Mouse (Mus musculus): ENCODE measurements around the gene Dlk1.
A peak's percentile ranks its signal among the peaks of the same experiment; 100 is the strongest.

Gene Dlk1

DNA sequence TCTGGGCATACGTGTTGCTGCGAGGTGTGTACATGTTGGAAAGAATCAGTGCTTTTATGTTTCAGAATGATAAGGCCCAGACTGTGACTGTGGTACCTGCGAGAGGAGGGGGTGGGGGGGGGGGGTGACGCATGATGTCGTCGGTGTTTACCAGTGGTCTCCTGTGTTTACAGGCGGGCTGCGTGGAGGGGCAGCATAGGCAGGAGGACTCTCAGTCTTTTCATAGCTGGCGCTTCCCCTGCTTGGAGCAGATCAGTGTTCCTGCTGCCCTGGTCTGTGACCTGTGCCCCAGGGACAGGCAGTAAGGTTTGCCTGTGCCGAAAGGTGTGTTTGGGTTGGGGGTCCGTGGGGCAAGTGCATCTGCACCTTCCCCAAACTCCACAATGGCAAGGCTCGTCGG is at the start of gene Dlk1:
Gene Dlk1 (plus strand): TSS at position 232 of the 400 bp plus-strand sequence.
- DNase-seq (ENCODE audit: low spot score) = no peak

DNA sequence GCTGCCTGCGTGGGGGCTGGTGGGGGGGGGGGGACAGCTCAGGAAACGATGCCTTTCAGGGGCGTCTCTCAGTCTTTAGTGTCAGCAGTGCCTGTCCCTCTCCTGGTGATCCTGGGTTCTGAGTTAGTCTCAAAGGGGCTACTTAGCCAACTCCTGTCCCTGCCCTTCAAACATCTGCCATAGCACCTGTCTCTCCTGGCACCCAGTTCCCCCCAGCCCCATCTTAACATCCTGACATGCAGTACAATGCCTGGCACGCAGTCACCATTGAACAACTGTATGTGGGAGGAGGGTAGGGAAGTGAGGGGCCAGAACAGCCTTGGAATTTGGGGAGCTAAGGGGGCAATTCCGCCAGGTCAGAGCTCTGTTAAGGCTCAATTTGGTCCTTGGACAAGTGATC is 49.7 kb upstream of the Dlk1 start:
- DNase-seq (ENCODE audit: low spot score) = no peak

GRCm38 (mm10) chr12:109403752-109404151 is 48.9 kb upstream of the Dlk1 start:
- DNase-seq (ENCODE audit: low spot score) = no peak

GRCm38 (mm10) chr12:109406018-109406417 is 46.6 kb upstream of the Dlk1 start:
- no peak for DNase-seq (ENCODE audit: low spot score)

GRCm38 (mm10) chr12:109410723-109411122 is 41.9 kb upstream of the Dlk1 start:
- no peak for DNase-seq (ENCODE audit: low spot score)

GRCm38 (mm10) chr12:109411172-109412070 is 41.2 kb upstream of the Dlk1 start:
- DNase-seq (ENCODE audit: low spot score) = no peak

GRCm38 (mm10) chr12:109412071-109412440 is 40.6 kb upstream of the Dlk1 start:
- DNase-seq (ENCODE audit: low spot score) = no peak

DNA sequence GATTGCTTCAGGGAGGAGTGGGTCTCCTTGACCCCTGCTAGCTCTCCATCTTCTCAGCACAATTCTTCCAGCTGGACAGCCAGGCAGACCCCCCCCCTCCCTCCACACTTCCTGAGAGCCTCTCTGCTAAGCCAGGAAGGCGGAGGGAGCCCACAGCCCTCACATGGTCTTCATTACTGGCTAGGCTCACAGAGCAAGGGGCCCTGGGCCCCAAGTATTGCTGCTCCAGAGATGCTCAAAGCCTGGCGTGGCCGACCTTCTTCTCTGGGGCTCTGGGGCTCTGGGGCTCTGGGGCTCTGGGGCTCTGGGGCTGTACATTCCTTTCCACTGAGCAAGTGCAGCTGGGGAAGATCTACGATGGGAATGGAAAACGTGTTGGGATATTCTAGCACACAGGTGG is 39.9 kb upstream of the Dlk1 start:
- no peak for DNase-seq (ENCODE audit: low spot score)

DNA sequence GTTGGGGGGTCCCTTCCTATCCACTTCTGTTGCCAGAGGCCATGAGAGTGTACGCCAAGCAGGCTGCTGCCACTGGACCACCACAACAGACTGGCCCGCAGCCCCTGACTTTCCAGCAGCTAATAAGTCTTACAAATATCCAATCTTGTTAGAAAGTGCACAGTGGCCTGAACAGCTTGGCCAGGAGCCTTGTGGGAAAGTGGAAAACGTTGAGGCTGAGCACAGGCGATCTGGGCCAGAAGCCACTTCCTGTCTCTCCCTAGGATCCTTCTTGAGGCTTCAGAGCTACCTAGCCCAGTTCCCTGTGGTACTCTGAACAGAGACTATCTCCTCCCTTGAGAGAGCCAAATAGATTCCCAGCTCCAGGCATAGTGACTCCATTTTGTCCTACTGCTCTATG is 39.3 kb upstream of the Dlk1 start:
- no peak for DNase-seq (ENCODE audit: low spot score)

GRCm38 (mm10) chr12:109416681-109417080 is 35.9 kb upstream of the Dlk1 start:
- DNase-seq (ENCODE audit: low spot score) = no peak

DNA sequence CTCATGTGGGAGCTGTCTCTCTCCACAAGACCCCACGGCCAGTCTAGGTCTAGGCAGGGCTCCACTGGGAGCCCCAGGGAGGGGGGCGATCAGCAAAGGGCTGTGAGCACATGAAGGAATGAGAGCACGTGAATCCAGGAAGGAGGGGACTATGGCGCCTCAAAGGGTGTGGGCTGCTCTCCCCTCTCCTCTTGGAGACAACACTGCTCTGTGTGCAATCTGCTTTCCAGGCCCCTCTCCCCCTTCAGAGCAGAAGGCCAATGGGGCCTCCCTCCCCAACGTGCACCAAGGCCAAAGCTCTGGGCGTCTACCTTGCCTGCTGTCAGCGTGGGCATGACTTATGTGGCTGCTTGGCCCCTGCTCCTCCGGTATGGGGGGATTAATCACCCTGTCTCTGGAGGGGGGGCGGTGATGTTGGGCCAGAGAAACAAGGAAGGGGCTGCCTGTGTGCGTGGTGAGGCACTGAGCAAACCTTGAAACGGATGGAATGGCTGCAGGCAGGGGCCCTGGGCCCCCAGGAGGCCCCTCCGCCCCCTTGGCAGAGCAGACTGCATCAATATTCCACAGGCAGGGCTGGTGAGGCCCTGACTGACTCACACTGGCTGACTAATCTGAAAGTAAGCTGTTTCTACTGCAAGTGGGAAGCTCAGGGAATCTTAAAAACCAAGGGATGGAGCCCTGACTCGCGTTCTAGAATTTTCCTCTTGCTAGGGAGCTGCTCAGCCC is 35.0 kb upstream of the Dlk1 start:
- peak; percentile 12 for DNase-seq (ENCODE audit: low spot score)

GRCm38 (mm10) chr12:109420006-109420405 is 32.6 kb upstream of the Dlk1 start:
- DNase-seq (ENCODE audit: low spot score) = no peak

GRCm38 (mm10) chr12:109423163-109423562 is 29.5 kb upstream of the Dlk1 start:
- DNase-seq (ENCODE audit: low spot score) = no peak

DNA sequence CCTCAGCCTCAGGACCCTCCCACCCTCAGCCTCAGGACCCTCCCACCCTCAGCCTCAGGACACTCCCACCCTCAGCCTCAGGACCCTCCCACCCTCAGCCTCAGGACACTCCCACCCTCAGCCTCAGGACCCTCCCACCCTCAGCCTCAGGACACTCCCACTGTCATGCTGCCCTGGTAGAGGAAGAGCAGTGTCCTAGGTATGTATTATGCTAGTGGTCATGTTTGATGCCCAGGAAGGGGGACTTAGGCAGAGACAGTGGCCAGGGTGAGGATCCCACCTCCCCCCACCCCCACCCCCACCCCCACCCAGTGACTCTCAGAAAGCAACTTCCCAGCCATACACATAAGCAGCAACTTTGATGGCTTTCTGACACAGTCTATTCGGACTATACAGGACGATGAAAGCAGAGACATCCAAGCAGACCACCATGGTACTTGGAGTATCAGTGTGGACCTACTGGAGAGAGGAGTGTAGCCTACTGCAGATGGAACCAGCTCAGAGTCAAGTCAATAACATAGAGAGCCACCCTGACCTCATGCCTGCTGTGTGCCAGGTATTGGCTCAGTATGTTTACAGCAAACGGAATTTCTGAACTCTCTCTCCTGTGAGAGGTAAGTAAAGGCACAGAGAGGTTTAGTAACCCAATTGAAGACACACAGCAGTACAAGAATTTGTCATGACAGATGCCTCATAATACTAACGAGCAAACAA is 28.8 kb upstream of the Dlk1 start:
- no peak for DNase-seq (ENCODE audit: low spot score)

GRCm38 (mm10) chr12:109424753-109425332 is 27.8 kb upstream of the Dlk1 start:
- no peak for DNase-seq (ENCODE audit: low spot score)

- DNase-seq (ENCODE audit: low spot score) = no peak
Observed at GRCm38 (mm10) chr12:109425982-109426381, 26.6 kb upstream of the Dlk1 start.

DNA sequence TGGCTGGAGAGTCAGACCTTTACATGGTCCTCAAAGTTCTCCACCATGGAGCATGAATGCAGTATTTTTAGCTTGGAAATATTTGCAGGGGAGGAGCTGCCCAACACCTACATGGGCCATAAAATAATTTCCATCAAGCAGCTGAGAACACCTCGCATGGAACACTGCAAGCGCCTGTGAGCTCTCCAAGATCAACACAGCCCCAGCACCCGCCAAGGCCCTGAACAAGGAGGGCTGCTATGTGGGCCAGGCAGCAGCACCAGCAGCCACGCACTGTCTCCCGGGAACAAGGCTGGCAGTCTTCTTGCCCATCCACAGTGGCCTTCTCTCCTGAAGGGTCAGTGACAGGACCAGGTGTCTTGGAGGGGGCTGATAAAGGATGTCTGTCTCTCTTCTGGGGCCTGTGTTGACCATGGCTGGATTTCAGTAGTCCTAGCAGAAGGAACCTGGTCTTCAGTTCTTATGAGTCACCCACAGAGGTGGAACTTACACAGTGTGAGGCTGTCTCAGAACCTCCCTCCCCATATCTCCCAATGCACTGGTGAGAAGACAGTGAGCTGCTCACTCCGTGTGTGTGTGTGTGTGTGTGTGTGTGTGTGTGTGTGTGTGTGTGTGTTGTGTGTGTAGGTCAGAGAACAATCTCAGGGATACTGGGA is 20.0 kb upstream of the Dlk1 start:
- DNase-seq (ENCODE audit: low spot score) = no peak

GRCm38 (mm10) chr12:109436367-109436807 is 16.2 kb upstream of the Dlk1 start:
- DNase-seq (ENCODE audit: low spot score) = no peak

GRCm38 (mm10) chr12:109436852-109437251 is 15.8 kb upstream of the Dlk1 start:
- no peak for DNase-seq (ENCODE audit: low spot score)

DNA sequence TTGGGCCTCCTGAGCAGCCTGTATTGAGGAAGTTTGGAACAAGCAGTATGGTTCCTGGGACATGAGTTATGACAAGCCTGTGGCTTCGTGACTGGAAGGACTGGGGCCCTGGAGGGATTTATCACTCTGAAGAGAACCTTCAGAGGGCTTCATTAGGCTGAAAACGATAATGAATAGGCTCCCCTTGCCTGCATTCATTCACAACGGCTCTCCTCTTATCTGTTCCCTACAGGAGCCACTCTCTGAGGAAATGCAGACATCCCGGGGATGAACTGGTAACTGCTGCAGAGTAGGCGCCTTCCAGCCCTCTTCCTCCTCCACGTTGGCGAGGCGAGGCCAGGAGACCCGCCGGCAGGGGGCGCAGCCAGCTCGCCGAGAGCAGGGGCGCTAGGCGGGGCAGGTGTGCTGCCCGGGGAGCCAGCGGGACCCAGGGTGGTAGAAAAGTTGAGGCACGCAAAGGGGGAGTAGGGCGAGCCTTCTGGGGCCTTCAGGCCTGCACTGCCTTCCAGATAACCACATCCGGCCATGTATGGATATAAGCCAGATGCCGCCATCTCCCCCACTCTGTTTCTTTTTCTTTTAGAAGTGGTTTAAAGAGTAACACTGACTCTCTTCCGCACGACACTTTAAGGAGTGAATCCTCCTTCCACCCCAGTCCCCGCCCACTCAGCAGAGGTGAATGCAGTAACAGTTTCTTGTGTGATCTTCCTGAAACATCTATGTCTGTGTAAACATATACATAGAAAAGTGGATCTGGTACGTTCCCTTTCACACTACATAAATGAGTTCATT is 14.9 kb upstream of the Dlk1 start:
- DNase-seq (ENCODE audit: low spot score) = peak; percentile 88

DNA sequence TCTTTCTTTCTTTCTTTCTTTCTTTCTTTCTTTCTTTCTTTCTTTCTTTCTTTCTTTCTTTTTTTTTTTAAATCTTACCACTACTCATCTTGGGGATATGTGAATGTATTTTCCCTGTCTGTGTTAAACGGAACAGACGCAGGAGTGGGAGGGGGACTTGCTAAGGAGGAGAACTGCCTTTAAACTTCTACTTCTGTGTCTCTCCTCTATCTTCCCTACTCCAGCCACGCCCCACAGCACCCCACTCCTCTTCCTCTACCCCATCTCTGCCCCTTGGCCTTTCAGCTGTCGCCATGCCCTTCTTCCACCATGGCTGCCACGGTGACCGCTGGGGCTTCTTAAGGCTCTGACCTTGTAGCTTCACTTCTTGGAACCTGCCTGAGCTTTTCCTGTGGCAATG is 14.2 kb upstream of the Dlk1 start:
- no peak for DNase-seq (ENCODE audit: low spot score)
